Mouse (Mus musculus) G1E (cell line): ENCODE results near the gene Adgrb3. TPM values are rescaled to one million over a fixed set of nuclear protein-coding genes. Genes with fewer than 3 reads are reported as not detected.

Experiments used
- ATAC-seq: 2 replicates; pipeline ENCODE4 v1.8.0; 2016; ENCODE audit warnings: mild to moderate bottlenecking; ENCODE audit not compliant: insufficient number of reproducible peaks, poor library complexity, low FRiP score, severe bottlenecking; ENCODE audit errors: extremely low read depth
- DNase-seq: peaks from one replicate; pipeline ENCODE4 v3.0.0; 2012; ENCODE audit warnings: low spot score
- H3K27me3 ChIP-seq: 2 replicates; pipeline ENCODE4 v1.6.1; 2012; ENCODE audit warnings: mild to moderate bottlenecking, low read length, inconsistent platforms; ENCODE audit not compliant: insufficient read depth
- H3K36me3 ChIP-seq: replicated peaks from 2 replicates; pipeline ENCODE3; 2012; ENCODE audit warnings: mild to moderate bottlenecking, inconsistent platforms
- H3K4me1 ChIP-seq: 2 replicates; pipeline ENCODE4 v1.6.1; 2012; ENCODE audit warnings: low read depth, low read length, inconsistent platforms, mixed read lengths; ENCODE audit not compliant: insufficient read depth
- H3K4me3 ChIP-seq: 2 replicates; pipeline ENCODE4 v1.5.1; 2012; ENCODE audit warnings: low read depth, mild to moderate bottlenecking, inconsistent platforms, low read length, moderate library complexity, mixed read lengths
- H3K9me3 ChIP-seq: replicated peaks from 2 replicates; pipeline ENCODE4 v1.6.1; 2012; ENCODE audit warnings: inconsistent platforms
- CTCF ChIP-seq: IDR thresholded peaks from 2 replicates; pipeline ENCODE4 v1.5.1; 2012; ENCODE audit warnings: low read depth, low read length, inconsistent platforms, mixed read lengths
- GATA1 ChIP-seq: IDR thresholded peaks from 2 replicates; pipeline ENCODE4 v1.6.1; 2012; ENCODE audit warnings: borderline replicate concordance, low read length, inconsistent platforms, mixed read lengths
- GATA2 ChIP-seq: IDR thresholded peaks from 2 replicates; pipeline ENCODE4 v1.6.1; 2012; ENCODE audit warnings: low read depth, low read length, inconsistent platforms, borderline replicate concordance
- POLR2AphosphoS5 ChIP-seq: IDR thresholded peaks from 2 replicates; pipeline ENCODE4 v1.6.1; 2012; ENCODE audit warnings: low read depth, low read length, inconsistent platforms; ENCODE audit not compliant: insufficient replicate concordance
- TAL1 ChIP-seq: conservative IDR thresholded peaks from 2 replicates; pipeline ENCODE4 v1.6.1; 2012; ENCODE audit warnings: low read depth, low read length, inconsistent platforms, mixed read lengths
- polyA plus RNA-seq: library from polyadenylated mRNA; stranded (reverse); fragments of >175 nt; gene quantifications from 2 replicates; pipeline ENCODE4 v1.2.3, GENCODE M21; 2012
- total RNA-seq, 2 experiments: library from RNA; stranded (forward) in 1 of 2; stranded (reverse) in 1 of 2; fragments of 200-1000 nt in 1 of 2; fragments of >200 nt in 1 of 2; fragmentation: Nextera tagmentation in 1 of 2; gene quantifications; 2 replicates each; pipeline ENCODE4 v1.2.3; 2014 to 2017

Adgrb3 gene
- total and polyA plus RNA-seq, 3 experiments: 0.55 TPM; not detected in 2

GRCm38 (mm10) chr1:25823961-25824360 lies 5.5 kb downstream of the Adgrb3 start:
- Histone ChIP-seq H3K9me3 (0 out of 2 replicates have a peak, but pooled peaks cover 2% of the 10 kb centered on the region), H3K27me3 (no peaks in the 10 kb centered on the region), H3K36me3 (no peaks in the 10 kb centered on the region), H3K4me3 (no peak overlapping the region), H3K4me1 (no peaks in the 10 kb centered on the region)
- DNase-seq: no peak
- ATAC-seq: no peak
- no peak for TF ChIP-seq TAL1
- no peak for TF ChIP-seq GATA2
- TF ChIP-seq POLR2AphosphoS5: no peak
- TF ChIP-seq GATA1: no peak
- TF ChIP-seq CTCF: no peak

- no peak for ATAC-seq
- H3K4me1 ChIP-seq: no peaks in the 10 kb centered on the region
- TF ChIP-seq GATA2 (no peak), CTCF (no peak), TAL1 (no peak), GATA1 (no peak), POLR2AphosphoS5 (no peak)
- no peaks in the 10 kb centered on the region for H3K27me3 ChIP-seq
- H3K36me3 ChIP-seq: no peaks in the 10 kb centered on the region
- no peak for DNase-seq
- H3K9me3 ChIP-seq: no peaks in the 10 kb centered on the region
- H3K4me3 ChIP-seq: no peak overlapping the region
Measured at GRCm38 (mm10) chr1:25815491-25815890, 14.0 kb downstream of the Adgrb3 start.

GRCm38 (mm10) chr1:25778784-25779183 lies 50.7 kb downstream of the Adgrb3 start:
- TF ChIP-seq GATA2 (no peak), TAL1 (no peak), POLR2AphosphoS5 (no peak), CTCF (no peak)
- ATAC-seq (no peak), DNase-seq (no peak)
- no peak overlapping the region for H3K4me3 ChIP-seq
- H3K4me1 ChIP-seq: no peaks in the 10 kb centered on the region
- H3K27me3 ChIP-seq: no peaks in the 10 kb centered on the region
- H3K36me3 ChIP-seq: no peaks in the 10 kb centered on the region
- 0 out of 2 replicates have a peak, but pooled peaks cover 2% of the 10 kb centered on the region for H3K9me3 ChIP-seq

- Histone ChIP-seq H3K9me3 (0 out of 2 replicates have a peak, but pooled peaks cover 4% of the 10 kb centered on the region), H3K4me3 (no peak overlapping the region), H3K4me1 (no peaks in the 10 kb centered on the region), H3K36me3 (no peaks in the 10 kb centered on the region), H3K27me3 (no peaks in the 10 kb centered on the region)
- DNase-seq (no peak), ATAC-seq (no peak)
- TF ChIP-seq GATA2: no peak
- TF ChIP-seq TAL1: no peak
- no peak for TF ChIP-seq POLR2AphosphoS5
- no peak for TF ChIP-seq CTCF
- TF ChIP-seq GATA1: no peak
Measured at GRCm38 (mm10) chr1:25777459-25777858, 52.0 kb downstream of the Adgrb3 start.

- no peak for ATAC-seq
- H3K27me3 ChIP-seq: no peaks in the 10 kb centered on the region
- DNase-seq: no peak
- H3K4me1 ChIP-seq: no peaks in the 10 kb centered on the region
- 0 out of 2 replicates have a peak, but pooled peaks cover 4% of the 10 kb centered on the region for H3K9me3 ChIP-seq
- H3K36me3 ChIP-seq: no peaks in the 10 kb centered on the region
- H3K4me3 ChIP-seq: no peak overlapping the region
- no peak for TF ChIP-seq POLR2AphosphoS5
- no peak for TF ChIP-seq GATA1
Measured at GRCm38 (mm10) chr1:25775440-25776130, 53.9 kb downstream of the Adgrb3 start.

GRCm38 (mm10) chr1:25768958-25769357 lies 60.5 kb downstream of the Adgrb3 start:
- Histone ChIP-seq H3K9me3 (0 out of 2 replicates have a peak, but pooled peaks cover 2% of the 10 kb centered on the region), H3K4me1 (no peaks in the 10 kb centered on the region), H3K27me3 (no peaks in the 10 kb centered on the region), H3K4me3 (no peak overlapping the region), H3K36me3 (no peaks in the 10 kb centered on the region)
- TF ChIP-seq TAL1 (no peak), GATA1 (no peak), CTCF (no peak), POLR2AphosphoS5 (no peak), GATA2 (no peak)
- ATAC-seq: no peak
- DNase-seq: no peak

GRCm38 (mm10) chr1:25755265-25755664 lies 74.2 kb downstream of the Adgrb3 start:
- TF ChIP-seq GATA1: no peak
- no peak for TF ChIP-seq POLR2AphosphoS5
- TF ChIP-seq CTCF: no peak
- TF ChIP-seq GATA2: no peak
- no peak for TF ChIP-seq TAL1
- no peak for ATAC-seq

More at GRCm38 (mm10) chr1:25755265-25755664, 74.2 kb downstream of the Adgrb3 start:
- no peak overlapping the region for H3K4me3 ChIP-seq
- no peaks in the 10 kb centered on the region for H3K27me3 ChIP-seq
- no peaks in the 10 kb centered on the region for H3K4me1 ChIP-seq
- no peak for DNase-seq
- H3K36me3 ChIP-seq: no peaks in the 10 kb centered on the region
- peaks cover 3% of the 10 kb centered on the region; the same call in 1 of the 2 replicates for H3K9me3 ChIP-seq
